Mouse (Mus musculus) heart, embryonic 11.5 days (tissue): ENCODE data around the gene A530016L24Rik. TPM values are rescaled to one million over a fixed set of nuclear protein-coding genes. Genes with fewer than 3 reads are reported as not detected.

ENCODE experiments used
- ATAC-seq: fragments of 200-750 bp; cut with Nextera tagmentation; replicated peaks from 2 replicates; pipeline ENCODE4 v1.8.0; 2017; ENCODE audit warnings: moderate library complexity; ENCODE audit not compliant: insufficient number of reproducible peaks, low FRiP score, low TSS enrichment
- H3K27ac ChIP-seq: fragments of 300-500 bp; sonication (generic); 2 replicates; pipeline ENCODE4 v1.5.1; 2014; ENCODE audit warnings: mild to moderate bottlenecking, low read depth, low read length
- H3K27me3 ChIP-seq: fragments of 300-500 bp; sonication (generic); 2 replicates; pipeline ENCODE4 v1.6.1; 2014; ENCODE audit warnings: mild to moderate bottlenecking, low read length, mixed read lengths; ENCODE audit not compliant: control insufficient read depth, insufficient read depth
- H3K36me3 ChIP-seq: fragments of 300-500 bp; sonication (generic); 2 replicates; pipeline ENCODE4 v1.6.1; 2014; ENCODE audit warnings: mild to moderate bottlenecking, low read length, moderate library complexity, mixed read lengths; ENCODE audit not compliant: control insufficient read depth, insufficient read depth
- H3K4me1 ChIP-seq: fragments of 300-500 bp; sonication (generic); 2 replicates; pipeline ENCODE4 v1.6.1; 2014; ENCODE audit warnings: low read length; ENCODE audit not compliant: control insufficient read depth, insufficient read depth
- H3K4me2 ChIP-seq: fragments of 300-500 bp; sonication (generic); 2 replicates; pipeline ENCODE4 v1.6.1; 2014; ENCODE audit warnings: mild to moderate bottlenecking, moderate library complexity
- H3K4me3 ChIP-seq: fragments of 300-500 bp; sonication (generic); 2 replicates; pipeline ENCODE4 v1.5.1; 2014; ENCODE audit warnings: low read depth, low read length
- H3K9ac ChIP-seq: fragments of 300-500 bp; sonication (generic); 2 replicates; pipeline ENCODE4 v1.6.1; 2014; ENCODE audit warnings: mild to moderate bottlenecking, low read depth, low read length, moderate library complexity
- H3K9me3 ChIP-seq: fragments of 300-500 bp; sonication (generic); replicated peaks from 2 replicates; pipeline ENCODE4 v1.6.1; 2016; ENCODE audit warnings: low read length; ENCODE audit not compliant: control insufficient read depth
- WGBS: fragments of 180-500 bp; shearing (Covaris S2); extraction: QIAGEN DNeasy Blood & Tissue Kit; methylation state at CpG from one replicate; pipeline ENCODE4 v1.1.7; 2014; ENCODE audit not compliant: insufficient replicate concordance; 5-methylcytosine and 5-hydroxymethylcytosine counted together
- polyA plus RNA-seq: library from polyadenylated mRNA; unstranded; fragments of >200 nt; fragmentation: Nextera tagmentation; extraction: Ambion mirVana; gene quantifications from 2 replicates; pipeline ENCODE4 v1.2.1, GENCODE M21; 2014

A530016L24Rik gene
- polyA plus RNA-seq, 1 experiment from 2014 or later, result 8.7 TPM

- no peaks in the 10 kb centered on the region for H3K36me3 ChIP-seq
- H3K4me3 ChIP-seq, result no peak overlapping the region
- no peak overlapping the region for H3K27ac ChIP-seq
- no peak overlapping the region for H3K9ac ChIP-seq
- H3K27me3 ChIP-seq, result peaks cover 17% of the 10 kb centered on the region
- H3K4me2 ChIP-seq, result no peak overlapping the region
- no peaks in the 10 kb centered on the region for H3K9me3 ChIP-seq
- WGBS, result 19% methylated on average over 9 of the region's 9 CpGs
- no peaks in the 10 kb centered on the region for H3K4me1 ChIP-seq
- ATAC-seq, result no peak; the same call in 1 of the 2 replicates
These were observed 15.5 kb upstream of the A530016L24Rik start for GRCm38 (mm10) chr12:112473777-112474176.

- Histone ChIP-seq H3K27ac (no peak overlapping the region; the same call in 1 of the 2 replicates), H3K9me3 (no peaks in the 10 kb centered on the region), H3K36me3 (no peaks in the 10 kb centered on the region), H3K4me1 (peaks cover 48% of the 10 kb centered on the region), H3K4me3 (no peak overlapping the region), H3K9ac (no peak overlapping the region), H3K4me2 (no peak overlapping the region), H3K27me3 (no peaks in the 10 kb centered on the region)
- no peak for ATAC-seq
- 83% methylated on average over 9 of the region's 9 CpGs for WGBS
These were observed 287 bp downstream of the A530016L24Rik start for GRCm38 (mm10) chr12:112489535-112489934.

DNA sequence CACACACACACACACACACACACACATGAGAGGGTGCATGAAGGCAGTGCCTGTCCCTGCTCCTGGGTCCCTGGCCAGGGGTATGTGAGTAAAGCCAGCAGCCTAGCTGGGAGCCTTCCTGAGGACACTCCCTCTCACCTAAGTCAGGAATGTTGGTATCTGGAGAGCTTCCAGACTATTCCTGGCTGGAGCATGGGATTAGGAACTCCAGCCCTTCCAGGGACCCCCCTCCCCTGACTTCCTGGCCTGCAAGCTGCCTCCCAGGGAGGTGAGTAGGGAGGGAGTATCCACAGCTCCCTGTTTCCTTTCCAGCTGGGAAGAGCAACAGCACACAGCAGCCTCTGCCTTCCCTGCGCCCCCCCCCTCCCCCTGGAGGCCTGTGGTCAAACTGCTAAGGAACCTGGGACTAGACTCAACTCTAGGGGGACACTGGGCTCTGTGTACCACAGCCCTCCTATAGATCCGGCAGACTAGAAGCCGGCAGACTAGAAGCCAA lies 1.2 kb downstream of the A530016L24Rik start:
- H3K4me1 ChIP-seq, result peaks cover 52% of the 10 kb centered on the region
- whole genome bisulfite sequencing, result 7% methylated on average over 3 of the region's 3 CpGs

GRCm38 (mm10) chr12:112496136-112496535 lies 6.9 kb downstream of the A530016L24Rik start:
- no peaks in the 10 kb centered on the region for H3K9me3 ChIP-seq
- H3K4me2 ChIP-seq, result no peak overlapping the region
- no peak overlapping the region for H3K9ac ChIP-seq
- peaks cover 7% of the 10 kb centered on the region for H3K27me3 ChIP-seq
- H3K4me3 ChIP-seq, result no peak overlapping the region
- H3K4me1 ChIP-seq, result peaks cover 21% of the 10 kb centered on the region
- H3K27ac ChIP-seq, result no peak overlapping the region
- 75% methylated on average over 5 of the region's 5 CpGs for WGBS
- no peaks in the 10 kb centered on the region for H3K36me3 ChIP-seq
- no peak for ATAC-seq

More for the DNA sequence above, 1.2 kb downstream of the A530016L24Rik start:
- H3K9ac ChIP-seq, result peak overlapping the region; percentile 69
- peak; percentile 71 for ATAC-seq
- H3K27ac ChIP-seq, result peak overlapping the region; percentile 97
- H3K36me3 ChIP-seq, result no peaks in the 10 kb centered on the region
- H3K27me3 ChIP-seq, result peaks cover under 1% of the 10 kb centered on the region; the same call in 1 of the 2 replicates
- peak overlapping the region; percentile 24 for H3K4me3 ChIP-seq
- H3K4me2 ChIP-seq, result peak overlapping the region; percentile 65
- H3K9me3 ChIP-seq, result no peaks in the 10 kb centered on the region

- Histone ChIP-seq H3K4me1 (peaks cover 18% of the 10 kb centered on the region), H3K4me3 (no peak overlapping the region), H3K36me3 (no peaks in the 10 kb centered on the region), H3K27ac (no peak overlapping the region), H3K27me3 (peaks cover 7% of the 10 kb centered on the region), H3K9ac (no peak overlapping the region), H3K9me3 (no peaks in the 10 kb centered on the region), H3K4me2 (no peak overlapping the region)
- WGBS, result 74% methylated on average over 8 of the region's 8 CpGs
- no peak for ATAC-seq
These were observed 8.5 kb downstream of the A530016L24Rik start for GRCm38 (mm10) chr12:112497731-112498130.

GRCm38 (mm10) chr12:112498683-112499082 lies 9.4 kb downstream of the A530016L24Rik start:
- Histone ChIP-seq H3K9me3 (no peaks in the 10 kb centered on the region), H3K27ac (no peak overlapping the region), H3K4me2 (no peak overlapping the region), H3K36me3 (no peaks in the 10 kb centered on the region), H3K4me3 (no peak overlapping the region), H3K9ac (no peak overlapping the region), H3K27me3 (peaks cover 7% of the 10 kb centered on the region), H3K4me1 (peaks cover 26% of the 10 kb centered on the region)
- ATAC-seq, result no peak
- WGBS, result 46% methylated on average over 11 of the region's 11 CpGs

DNA sequence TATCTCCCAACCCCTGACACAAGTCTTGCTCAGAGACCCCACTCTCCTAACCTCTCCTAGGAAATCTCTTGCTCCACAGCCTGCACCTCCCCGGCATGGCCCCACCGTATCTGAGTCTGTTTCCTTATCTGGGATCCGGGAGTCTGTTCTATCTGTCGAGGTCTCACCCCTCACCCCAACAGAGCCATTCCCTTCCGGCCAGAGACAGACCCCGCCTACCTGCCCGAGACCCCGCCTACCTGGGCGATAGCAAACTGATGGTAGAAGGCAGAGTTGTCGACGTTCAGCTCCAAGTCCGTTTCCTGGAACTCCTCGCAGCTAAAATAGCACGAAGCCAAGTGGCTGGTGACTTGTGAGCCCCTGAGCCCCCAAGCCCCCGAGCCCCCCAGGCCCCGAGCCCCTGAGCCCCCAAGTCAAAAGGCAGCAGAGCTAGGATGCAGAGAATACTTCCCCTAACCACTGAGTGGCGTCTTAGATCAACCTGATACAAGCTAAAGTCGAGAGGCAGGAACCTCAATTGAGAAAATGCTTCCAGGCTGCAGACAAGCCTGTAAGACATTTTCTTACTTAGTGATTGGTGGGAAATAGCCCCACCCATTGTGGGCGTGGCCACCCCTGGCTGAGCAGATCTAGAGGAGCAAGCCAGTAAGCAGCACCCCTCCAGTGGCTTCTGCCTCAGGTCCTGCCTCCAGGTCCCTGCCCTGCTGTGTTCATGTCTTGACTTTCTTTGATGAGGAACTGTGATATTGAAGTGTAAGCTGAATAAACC lies 13.9 kb downstream of the A530016L24Rik start:
- 6% methylated on average over 19 of the region's 19 CpGs for WGBS
- Histone ChIP-seq H3K27me3 (peaks cover 20% of the 10 kb centered on the region), H3K36me3 (no peaks in the 10 kb centered on the region), H3K4me2 (peak overlapping the region; percentile 48), H3K9ac (no peak overlapping the region), H3K4me3 (no peak overlapping the region), H3K9me3 (no peaks in the 10 kb centered on the region), H3K4me1 (peaks cover 24% of the 10 kb centered on the region), H3K27ac (no peak overlapping the region; the same call in 1 of the 2 replicates)
- 0 out of 2 replicates have a peak, but pooled peaks have one; percentile 32 for ATAC-seq

GRCm38 (mm10) chr12:112506267-112506666 lies 17.0 kb downstream of the A530016L24Rik start:
- no peak overlapping the region for H3K4me2 ChIP-seq
- no peak overlapping the region for H3K27ac ChIP-seq
- no peak overlapping the region for H3K4me3 ChIP-seq
- no peaks in the 10 kb centered on the region for H3K9me3 ChIP-seq
- no peak for ATAC-seq
- H3K27me3 ChIP-seq, result peaks cover 47% of the 10 kb centered on the region
- no peaks in the 10 kb centered on the region for H3K36me3 ChIP-seq
- WGBS, result 71% methylated on average over 6 of the region's 6 CpGs
- peaks cover 30% of the 10 kb centered on the region for H3K4me1 ChIP-seq
- no peak overlapping the region for H3K9ac ChIP-seq
